Mouse (Mus musculus) forebrain, embryonic 12.5 days (tissue): ENCODE data around the gene Sumo1. TPM values are rescaled to one million over a fixed set of nuclear protein-coding genes. Genes with fewer than 3 reads are reported as not detected.

Source experiments
- ATAC-seq: fragments of 200-750 bp; cut with Nextera tagmentation; 2 replicates; pipeline ENCODE4 v1.8.0; 2017; ENCODE audit warnings: moderate TSS enrichment; ENCODE audit not compliant: low FRiP score
- H3K27ac ChIP-seq: fragments of 300-500 bp; sonication (generic); 2 replicates; pipeline ENCODE4 v1.5.1; 2016; ENCODE audit warnings: mild to moderate bottlenecking
- H3K27me3 ChIP-seq: fragments of 300-500 bp; sonication (generic); 2 replicates; pipeline ENCODE4 v1.6.1; 2016; ENCODE audit warnings: mild to moderate bottlenecking
- H3K36me3 ChIP-seq: fragments of 300-500 bp; sonication (generic); replicated peaks from 2 replicates; pipeline ENCODE4 v1.6.1; 2016; ENCODE audit warnings: mild to moderate bottlenecking
- H3K4me1 ChIP-seq: fragments of 300-500 bp; sonication (generic); 2 replicates; pipeline ENCODE4 v1.6.1; 2016
- H3K4me2 ChIP-seq: fragments of 300-500 bp; sonication (generic); 2 replicates; pipeline ENCODE4 v1.6.1; 2016; ENCODE audit warnings: mild to moderate bottlenecking, moderate library complexity
- H3K4me3 ChIP-seq: fragments of 300-500 bp; sonication (generic); replicated peaks from 2 replicates; pipeline ENCODE4 v1.5.1; 2016; ENCODE audit warnings: mild to moderate bottlenecking
- H3K9ac ChIP-seq: fragments of 300-500 bp; sonication (generic); 2 replicates; pipeline ENCODE4 v1.6.1; 2016; ENCODE audit warnings: mild to moderate bottlenecking
- H3K9me3 ChIP-seq: fragments of 300-500 bp; sonication (generic); 2 replicates; pipeline ENCODE4 v1.6.1; 2016
- WGBS: fragments of 180-500 bp; shearing (Covaris S2); methylation state at CpG from one replicate; pipeline ENCODE4 v1.1.7; 2016; 5-methylcytosine and 5-hydroxymethylcytosine counted together
- polyA plus RNA-seq: library from polyadenylated mRNA; unstranded; fragments of >200 nt; fragmentation: Nextera tagmentation; extraction: Ambion mirVana; gene quantifications from 2 replicates; pipeline ENCODE4 v1.2.1, GENCODE M21; 2016

The Sumo1 gene
- polyA plus RNA-seq, 1 experiment from 2014 or later = 515 TPM

- H3K27me3 ChIP-seq = peaks cover 38% of the 10 kb centered on the region
- 74% methylated on average over 8 of the region's 8 CpGs for WGBS
- ATAC-seq = no peak
These were observed 90.4 kb downstream of the Sumo1 start for GRCm38 (mm10) chr1:59580131-59580751.

GRCm38 (mm10) chr1:59579327-59579726 lies 91.3 kb downstream of the Sumo1 start:
- Histone ChIP-seq H3K4me3 (no peak overlapping the region), H3K9ac (no peak overlapping the region), H3K9me3 (no peaks in the 10 kb centered on the region), H3K27ac (no peak overlapping the region), H3K4me1 (peaks cover 13% of the 10 kb centered on the region), H3K4me2 (no peak overlapping the region), H3K27me3 (peaks cover 36% of the 10 kb centered on the region), H3K36me3 (no peaks in the 10 kb centered on the region)
- ATAC-seq = no peak
- 89% methylated on average over 5 of the region's 5 CpGs for WGBS

More at GRCm38 (mm10) chr1:59580131-59580751, 90.4 kb downstream of the Sumo1 start:
- Histone ChIP-seq H3K9me3 (no peaks in the 10 kb centered on the region), H3K36me3 (no peaks in the 10 kb centered on the region), H3K4me1 (peaks cover 14% of the 10 kb centered on the region), H3K4me2 (no peak overlapping the region), H3K27ac (no peak overlapping the region), H3K4me3 (no peak overlapping the region), H3K9ac (no peak overlapping the region)

- WGBS = 83% methylated on average over 4 of the region's 4 CpGs
- H3K27ac ChIP-seq = no peak overlapping the region
- no peaks in the 10 kb centered on the region for H3K36me3 ChIP-seq
- no peak overlapping the region for H3K4me3 ChIP-seq
- H3K4me1 ChIP-seq = peaks cover 17% of the 10 kb centered on the region
- no peak overlapping the region for H3K9ac ChIP-seq
- no peak overlapping the region for H3K4me2 ChIP-seq
- no peak for ATAC-seq
- H3K27me3 ChIP-seq = peaks cover 36% of the 10 kb centered on the region
- H3K9me3 ChIP-seq = no peaks in the 10 kb centered on the region
These were observed 91.9 kb downstream of the Sumo1 start for GRCm38 (mm10) chr1:59578770-59579169.

- 15% methylated on average over 20 of the region's 21 CpGs for WGBS
- peak overlapping the region; percentile 80 for H3K27ac ChIP-seq
These were observed 96.1 kb downstream of the Sumo1 start for GRCm38 (mm10) chr1:59574262-59575187.

GRCm38 (mm10) chr1:59573843-59574242 lies 96.8 kb downstream of the Sumo1 start:
- 64% methylated on average over 3 of the region's 3 CpGs for WGBS
- Histone ChIP-seq H3K27me3 (peaks cover 16% of the 10 kb centered on the region; the same call in 1 of the 2 replicates), H3K27ac (peak overlapping the region; percentile 80), H3K36me3 (no peaks in the 10 kb centered on the region), H3K4me1 (peaks cover 20% of the 10 kb centered on the region), H3K9ac (0 out of 2 replicates have a peak overlapping the region, but pooled peaks have one; percentile 54), H3K4me2 (no peak overlapping the region), H3K4me3 (no peak overlapping the region), H3K9me3 (no peaks in the 10 kb centered on the region)
- peak; percentile 24; the same call in 1 of the 2 replicates for ATAC-seq

More at GRCm38 (mm10) chr1:59574262-59575187, 96.1 kb downstream of the Sumo1 start:
- Histone ChIP-seq H3K36me3 (no peaks in the 10 kb centered on the region), H3K4me3 (peak overlapping the region; percentile 25), H3K9me3 (no peaks in the 10 kb centered on the region), H3K27me3 (peaks cover 19% of the 10 kb centered on the region; the same call in 1 of the 2 replicates), H3K4me1 (peaks cover 20% of the 10 kb centered on the region), H3K4me2 (peak overlapping the region; percentile 52), H3K9ac (peak overlapping the region; percentile 54)
- ATAC-seq = peak; percentile 91

- H3K9ac ChIP-seq = no peak overlapping the region
These were observed 99.1 kb downstream of the Sumo1 start for GRCm38 (mm10) chr1:59571502-59571901.

GRCm38 (mm10) chr1:59570767-59571166 lies 99.9 kb downstream of the Sumo1 start:
- Histone ChIP-seq H3K4me1 (peaks cover 20% of the 10 kb centered on the region), H3K4me3 (no peak overlapping the region), H3K9ac (no peak overlapping the region), H3K27ac (no peak overlapping the region), H3K9me3 (no peaks in the 10 kb centered on the region), H3K27me3 (no peaks in the 10 kb centered on the region), H3K36me3 (no peaks in the 10 kb centered on the region), H3K4me2 (no peak overlapping the region)
- ATAC-seq = no peak
- WGBS = 82% methylated on average over 4 of the region's 4 CpGs

More at GRCm38 (mm10) chr1:59571502-59571901, 99.1 kb downstream of the Sumo1 start:
- ATAC-seq = no peak
- peaks cover 7% of the 10 kb centered on the region; the same call in 1 of the 2 replicates for H3K27me3 ChIP-seq
- no peaks in the 10 kb centered on the region for H3K36me3 ChIP-seq
- H3K4me1 ChIP-seq = peaks cover 20% of the 10 kb centered on the region
- 92% methylated on average over 3 of the region's 3 CpGs for WGBS
- H3K27ac ChIP-seq = no peak overlapping the region
- no peak overlapping the region for H3K4me3 ChIP-seq
- H3K4me2 ChIP-seq = no peak overlapping the region
- H3K9me3 ChIP-seq = no peaks in the 10 kb centered on the region

GRCm38 (mm10) chr1:59569301-59569700 lies 101.3 kb downstream of the Sumo1 start:
- Histone ChIP-seq H3K4me2 (no peak overlapping the region), H3K9me3 (no peaks in the 10 kb centered on the region), H3K27ac (no peak overlapping the region), H3K4me3 (no peak overlapping the region), H3K36me3 (no peaks in the 10 kb centered on the region), H3K4me1 (peaks cover 8% of the 10 kb centered on the region), H3K27me3 (no peaks in the 10 kb centered on the region), H3K9ac (no peak overlapping the region)
- 90% methylated on average over 5 of the region's 5 CpGs for WGBS
- no peak for ATAC-seq

GRCm38 (mm10) chr1:59568283-59568682 lies 102.4 kb downstream of the Sumo1 start:
- no peak for ATAC-seq
- WGBS = 88% methylated on average over 1 of the region's 1 CpGs
- Histone ChIP-seq H3K36me3 (no peaks in the 10 kb centered on the region), H3K9ac (no peak overlapping the region), H3K27me3 (no peaks in the 10 kb centered on the region), H3K9me3 (no peaks in the 10 kb centered on the region), H3K4me1 (no peaks in the 10 kb centered on the region; the same call in 1 of the 2 replicates), H3K27ac (no peak overlapping the region), H3K4me2 (no peak overlapping the region), H3K4me3 (no peak overlapping the region)

GRCm38 (mm10) chr1:59567521-59567920 lies 103.1 kb downstream of the Sumo1 start:
- H3K9ac ChIP-seq = no peak overlapping the region
- H3K27me3 ChIP-seq = no peaks in the 10 kb centered on the region
- ATAC-seq = no peak
- H3K36me3 ChIP-seq = no peaks in the 10 kb centered on the region
- no peak overlapping the region for H3K4me3 ChIP-seq
- no peaks in the 10 kb centered on the region; the same call in 1 of the 2 replicates for H3K4me1 ChIP-seq
- WGBS = 89% methylated on average over 4 of the region's 4 CpGs
- no peaks in the 10 kb centered on the region for H3K9me3 ChIP-seq
- no peak overlapping the region for H3K27ac ChIP-seq
- H3K4me2 ChIP-seq = no peak overlapping the region

GRCm38 (mm10) chr1:59566926-59567325 lies 103.7 kb downstream of the Sumo1 start:
- ATAC-seq = no peak
- 68% methylated on average over 6 of the region's 6 CpGs for WGBS
- no peak overlapping the region for H3K9ac ChIP-seq

GRCm38 (mm10) chr1:59566281-59566680 lies 104.4 kb downstream of the Sumo1 start:
- Histone ChIP-seq H3K9me3 (no peaks in the 10 kb centered on the region), H3K27ac (no peak overlapping the region), H3K4me3 (no peak overlapping the region), H3K4me2 (no peak overlapping the region), H3K27me3 (no peaks in the 10 kb centered on the region), H3K9ac (no peak overlapping the region), H3K36me3 (no peaks in the 10 kb centered on the region), H3K4me1 (no peaks in the 10 kb centered on the region; the same call in 1 of the 2 replicates)
- ATAC-seq = no peak
- 76% methylated on average over 7 of the region's 7 CpGs for WGBS

More at GRCm38 (mm10) chr1:59566926-59567325, 103.7 kb downstream of the Sumo1 start:
- H3K27me3 ChIP-seq = no peaks in the 10 kb centered on the region
- no peak overlapping the region for H3K4me3 ChIP-seq
- no peaks in the 10 kb centered on the region for H3K9me3 ChIP-seq
- H3K4me1 ChIP-seq = no peaks in the 10 kb centered on the region; the same call in 1 of the 2 replicates
- no peaks in the 10 kb centered on the region for H3K36me3 ChIP-seq
- 0 out of 2 replicates have a peak overlapping the region, but pooled peaks have one; percentile 2 for H3K27ac ChIP-seq
- no peak overlapping the region for H3K4me2 ChIP-seq
